Mouse (Mus musculus) thymus, postnatal 0 days (tissue): ENCODE data around the gene Hpse. TPM values are rescaled to one million over a fixed set of nuclear protein-coding genes. Genes with fewer than 3 reads are reported as not detected.

ENCODE experiments used
- DNase-seq: peaks from one replicate; pipeline ENCODE4 v3.0.0-alpha.2; 2015; ENCODE audit warnings: low spot score
- polyA plus RNA-seq: library from polyadenylated mRNA; unstranded; fragments of >200 nt; fragmentation: Nextera tagmentation; extraction: Ambion mirVana; gene quantifications from 2 replicates; pipeline ENCODE4 v1.2.1, GENCODE M21; 2015

Hpse gene
- polyA plus RNA-seq, 1 experiment from 2014 or later, result 1.7 TPM

- DNase-seq, result no peak
Observed at GRCm38 (mm10) chr5:100697398-100697797, 22.1 kb downstream of the Hpse start.

GRCm38 (mm10) chr5:100685631-100686030 lies 33.9 kb downstream of the Hpse start:
- DNase-seq, result no peak

- no peak for DNase-seq
Observed at GRCm38 (mm10) chr5:100680542-100680933, 39.0 kb downstream of the Hpse start.

GRCm38 (mm10) chr5:100679911-100680541 lies 39.5 kb downstream of the Hpse start:
- no peak for DNase-seq

GRCm38 (mm10) chr5:100674711-100675376 lies 44.7 kb downstream of the Hpse start, which contains the start of gene Coq2:
TSS of gene Coq2 (minus strand) at chr5:100675140.
- DNase-seq, result peak; percentile 87

- peak; percentile 79 for DNase-seq
Observed at GRCm38 (mm10) chr5:100673745-100674486, 45.6 kb downstream of the Hpse start.

GRCm38 (mm10) chr5:100672403-100672802 lies 47.1 kb downstream of the Hpse start:
- DNase-seq, result no peak

GRCm38 (mm10) chr5:100671897-100672296 lies 47.6 kb downstream of the Hpse start:
- no peak for DNase-seq

GRCm38 (mm10) chr5:100671398-100671797 lies 48.1 kb downstream of the Hpse start:
- no peak for DNase-seq

GRCm38 (mm10) chr5:100666965-100667364 lies 52.6 kb downstream of the Hpse start:
- no peak for DNase-seq

- DNase-seq, result peak; percentile 79
Observed at GRCm38 (mm10) chr5:100663854-100664253, 55.7 kb downstream of the Hpse start.

- DNase-seq, result no peak
Observed at GRCm38 (mm10) chr5:100663011-100663410, 56.5 kb downstream of the Hpse start.

- DNase-seq, result no peak
Observed at GRCm38 (mm10) chr5:100658460-100658859, 61.1 kb downstream of the Hpse start.

- no peak for DNase-seq
Observed at GRCm38 (mm10) chr5:100656352-100656751, 63.2 kb downstream of the Hpse start.

GRCm38 (mm10) chr5:100652327-100652726 lies 67.2 kb downstream of the Hpse start:
- no peak for DNase-seq

- DNase-seq, result peak; percentile 30
Observed at GRCm38 (mm10) chr5:100651486-100651885, 68.0 kb downstream of the Hpse start.

- DNase-seq, result no peak
Observed at GRCm38 (mm10) chr5:100650969-100651368, 68.5 kb downstream of the Hpse start.

- no peak for DNase-seq
Observed at GRCm38 (mm10) chr5:100648546-100648945, 71.0 kb downstream of the Hpse start.

- no peak for DNase-seq
Observed at GRCm38 (mm10) chr5:100648046-100648445, 71.5 kb downstream of the Hpse start.

GRCm38 (mm10) chr5:100646558-100646957 lies 73.0 kb downstream of the Hpse start:
- no peak for DNase-seq

GRCm38 (mm10) chr5:100643991-100644535 lies 75.5 kb downstream of the Hpse start:
- peak; percentile 77 for DNase-seq
